Mouse (Mus musculus) brain, embryonic 14.5 days (tissue): Measurements from ENCODE around the gene Rspo4. TPM values are rescaled to one million over a fixed set of nuclear protein-coding genes. Genes with fewer than 3 reads are reported as not detected.

Source experiments
- DNase-seq: peaks from one replicate; pipeline ENCODE4 v3.0.0-alpha.2; 2011; ENCODE audit warnings: low read depth
- CTCF ChIP-seq: fragments of 200-500 bp; IDR thresholded peaks from 2 replicates; pipeline ENCODE4 v1.5.1; 2012; ENCODE audit warnings: inconsistent platforms, mild to moderate bottlenecking, moderate library complexity, borderline replicate concordance; ENCODE audit not compliant: insufficient read depth, insufficient read length; ENCODE audit errors: extremely low read depth
- POLR2A ChIP-seq: fragments of 200-500 bp; IDR thresholded peaks from 2 replicates; pipeline ENCODE4 v1.6.1; 2012; ENCODE audit warnings: mild to moderate bottlenecking, inconsistent platforms, borderline replicate concordance; ENCODE audit not compliant: poor library complexity, insufficient read depth, insufficient read length, severe bottlenecking; ENCODE audit errors: extremely low read depth
- polyA plus RNA-seq: library from polyadenylated mRNA; depleted of rRNA; stranded (reverse); fragments of >200 nt; gene quantifications from 2 replicates; pipeline ENCODE4 v1.2.3, GENCODE M21; 2012; rRNA removed

The Rspo4 gene
- polyA plus RNA-seq, 1 experiment = 0.22 TPM

GRCm38 (mm10) chr2:151919140-151919539 is 76.4 kb downstream of the Rspo4 start:
- no peak for DNase-seq
- TF ChIP-seq CTCF = no peak
- TF ChIP-seq POLR2A = no peak

GRCm38 (mm10) chr2:151921068-151921467 is 78.3 kb downstream of the Rspo4 start:
- no peak for DNase-seq
- TF ChIP-seq CTCF (no peak), POLR2A (no peak)

GRCm38 (mm10) chr2:151921596-151921995 is 78.9 kb downstream of the Rspo4 start:
- no peak for TF ChIP-seq CTCF
- no peak for TF ChIP-seq POLR2A
- DNase-seq = no peak

Other genes starting within 250 kb of the Rspo4 start
- gene Snph, start 210.3 kb upstream of the Rspo4 start, polyA plus RNA-seq = 13.8 and 27.0 TPM in 2 replicates
- gene Rad21l, start 174.4 kb upstream of the Rspo4 start, polyA plus RNA-seq = 0.18 TPM in 1 of 2 replicates, not detected in the other
- gene Tmem74b, start 140.9 kb upstream of the Rspo4 start, polyA plus RNA-seq = 22.7 and 23.4 TPM in 2 replicates
- gene Psmf1, start 98.7 kb upstream of the Rspo4 start, polyA plus RNA-seq = 52.8 and 55.9 TPM in 2 replicates
- gene Angpt4, start 68.3 kb downstream of the Rspo4 start, polyA plus RNA-seq = 0.06 and 0.12 TPM in 2 replicates
- gene Fam110a, start 137.3 kb downstream of the Rspo4 start, polyA plus RNA-seq = 40.1 and 41.2 TPM in 2 replicates
- gene Slc52a3, start 153.6 kb downstream of the Rspo4 start, polyA plus RNA-seq = 0.95 and 1.4 TPM in 2 replicates
- 66.5 and 88.8 TPM in 2 replicates for gene Scrt2, start 238.6 kb downstream of the Rspo4 start, polyA plus RNA-seq